Mouse (Mus musculus) spleen, postnatal 36 days (tissue): ENCODE results near the gene Cldn22.
"Not testable (repeated sequence)": the region's sequence is repeated elsewhere in the genome, so short reads cannot be mapped to it uniquely, and the experiment has no call there.

ENCODE experiments used
- DNase-seq, 2 experiments: peaks; one replicate each; pipeline ENCODE4 v3.0.0; 2022; ENCODE audit warnings: low spot score in 2 of 2, mixed read lengths in 1 of 2

The Cldn22 gene

GRCm38 (mm10) chr8:47824182-47824581, at the start of gene Cldn22:
Gene Cldn22 (plus strand): TSS chr8:47824482.
- no peak for DNase-seq

- no peak for DNase-seq
Measured at GRCm38 (mm10) chr8:47777415-47777814, 46.9 kb upstream of the Cldn22 start.

DNA sequence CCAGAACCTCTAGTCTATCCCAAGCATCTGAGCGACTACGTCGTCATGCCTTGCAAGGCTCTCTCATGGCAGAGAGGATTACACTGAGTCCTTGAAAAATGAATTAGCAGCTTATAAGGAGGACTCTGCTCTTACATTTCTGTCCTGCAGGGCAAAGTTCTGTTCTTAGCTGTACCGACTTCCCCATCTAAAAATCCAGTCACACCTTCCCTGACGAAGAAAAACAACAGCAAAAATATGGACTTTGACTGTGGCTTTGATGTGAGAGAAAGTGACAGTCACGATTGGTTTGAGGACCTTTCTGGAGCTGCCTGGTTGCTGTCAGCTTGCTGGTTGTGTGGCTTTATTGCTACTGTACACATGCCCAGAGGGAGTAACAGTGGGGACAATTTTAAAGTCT, 44.7 kb upstream of the Cldn22 start:
- no peak for DNase-seq

- no peak for DNase-seq
Measured at GRCm38 (mm10) chr8:47781881-47782280, 42.4 kb upstream of the Cldn22 start.

DNA sequence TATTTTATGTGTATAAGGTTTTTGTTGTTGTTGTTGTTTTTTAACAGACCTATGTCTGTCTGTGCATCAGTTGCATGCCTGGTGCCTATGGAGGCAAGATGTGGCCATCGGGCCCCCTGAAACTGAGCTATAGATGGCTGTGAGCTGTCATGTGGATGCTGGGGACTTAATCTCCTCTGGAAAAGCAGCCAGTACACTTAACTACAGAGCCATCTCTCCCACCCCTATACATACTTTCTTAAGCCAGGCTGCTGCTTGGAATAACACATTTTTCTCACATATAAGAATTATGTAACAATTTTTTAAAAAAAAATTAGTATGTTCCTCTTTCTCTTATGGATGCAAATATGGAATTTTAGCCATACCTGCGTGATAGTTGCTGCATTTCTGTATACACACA, 40.7 kb upstream of the Cldn22 start:
- DNase-seq: no peak

- DNase-seq: no peak
Measured at GRCm38 (mm10) chr8:47783944-47784343, 40.3 kb upstream of the Cldn22 start.

DNA sequence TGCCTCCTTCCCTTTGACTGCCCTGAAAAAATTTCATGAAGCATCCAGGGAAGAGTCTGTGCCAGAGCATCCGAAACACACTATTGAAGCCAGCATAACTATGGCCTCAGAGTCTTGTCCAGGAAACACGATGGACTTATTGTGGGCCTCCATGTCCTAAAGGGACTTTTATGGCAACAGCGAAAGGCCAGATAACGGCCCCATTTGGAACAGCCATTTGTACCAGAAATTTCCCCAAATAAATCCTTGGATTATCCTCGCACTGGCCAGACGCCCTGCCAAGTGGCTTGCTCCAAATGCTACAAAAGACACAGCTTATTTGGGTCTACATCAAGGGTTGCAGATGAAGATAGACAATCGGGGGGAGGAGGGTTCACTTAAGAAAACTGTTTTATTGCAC, 39.8 kb upstream of the Cldn22 start:
- DNase-seq: no peak

DNA sequence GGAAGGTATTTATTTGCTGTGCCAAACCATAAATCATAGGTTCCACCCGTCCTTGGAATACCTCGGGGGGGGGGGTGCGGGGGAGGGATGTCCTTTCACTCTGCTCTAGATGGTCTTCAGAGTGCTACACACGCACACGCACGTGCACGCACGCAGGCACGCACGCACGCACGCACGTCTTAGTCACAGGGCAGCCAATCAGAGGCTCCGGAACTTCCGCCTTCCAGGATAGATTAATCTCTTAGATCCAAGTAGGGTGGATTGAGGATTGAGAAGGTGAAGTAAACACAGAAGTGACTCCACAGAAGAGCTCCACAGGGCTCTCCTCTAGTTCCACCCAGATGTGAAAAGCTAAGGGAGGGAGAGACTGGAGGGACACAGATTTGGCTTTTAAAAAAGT, 38.0 kb upstream of the Cldn22 start:
- no peak for DNase-seq

GRCm38 (mm10) chr8:47787705-47788104, 36.6 kb upstream of the Cldn22 start:
- DNase-seq: no peak

- DNase-seq: no peak
Measured at GRCm38 (mm10) chr8:47791986-47792385, 32.3 kb upstream of the Cldn22 start.

- no peak for DNase-seq
Measured at GRCm38 (mm10) chr8:47799438-47799837, 24.8 kb upstream of the Cldn22 start.

DNA sequence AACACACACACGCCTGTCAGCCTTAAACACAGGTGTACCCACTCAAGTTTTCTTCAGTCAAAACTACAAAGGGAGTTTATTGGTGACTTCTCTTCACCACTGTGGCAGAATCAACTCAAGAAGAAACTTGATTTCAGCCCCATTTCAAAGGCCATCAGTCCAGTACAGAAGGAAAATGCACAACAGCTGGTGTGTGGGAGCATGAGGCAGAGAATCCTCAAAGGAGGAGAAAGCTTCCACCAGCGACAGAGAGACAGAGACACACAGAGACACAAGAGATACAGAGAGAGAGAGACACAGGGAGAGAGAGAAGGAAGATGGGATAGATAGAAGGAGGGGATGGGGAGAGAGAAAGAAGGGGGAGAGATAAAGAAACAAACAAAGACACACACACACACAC, 21.9 kb upstream of the Cldn22 start:
- no peak for DNase-seq

- DNase-seq: no peak
Measured at GRCm38 (mm10) chr8:47804262-47804661, 20.0 kb upstream of the Cldn22 start.

DNA sequence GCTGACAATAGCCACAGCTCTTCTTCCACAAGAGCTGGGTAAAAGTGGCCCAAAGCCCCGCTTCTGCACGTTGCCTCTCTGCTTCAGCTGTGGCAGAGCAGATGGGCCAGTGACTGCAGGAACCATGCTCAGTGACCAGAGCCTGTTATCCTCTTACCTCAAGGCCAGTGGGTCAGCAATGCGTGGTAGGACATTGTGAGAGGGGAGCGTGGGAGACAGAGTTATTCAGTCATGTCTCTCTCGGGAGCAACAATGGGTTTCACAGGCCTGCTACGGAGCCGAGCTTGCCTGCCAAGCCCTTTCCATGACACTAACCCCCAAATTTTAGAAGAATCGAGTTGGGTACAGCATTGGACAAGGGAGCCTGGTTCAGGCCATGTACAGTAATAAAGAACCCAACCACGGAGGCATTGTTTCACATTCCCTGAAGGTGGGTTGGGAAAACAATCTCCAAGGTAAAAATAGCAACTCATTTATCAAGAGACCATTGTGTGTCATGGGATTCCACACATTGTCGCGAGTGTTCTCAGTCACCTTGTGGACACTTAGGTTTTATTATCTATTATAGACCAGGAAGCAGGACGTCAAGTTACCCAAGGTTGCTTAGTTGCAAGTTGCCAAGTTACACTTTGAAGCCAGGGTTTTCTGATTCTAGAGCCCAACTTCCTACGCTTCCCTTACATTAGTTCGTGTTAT, 14.2 kb upstream of the Cldn22 start:
- no peak for DNase-seq

- DNase-seq: no peak
Measured at GRCm38 (mm10) chr8:47810666-47811015, 13.6 kb upstream of the Cldn22 start.

DNA sequence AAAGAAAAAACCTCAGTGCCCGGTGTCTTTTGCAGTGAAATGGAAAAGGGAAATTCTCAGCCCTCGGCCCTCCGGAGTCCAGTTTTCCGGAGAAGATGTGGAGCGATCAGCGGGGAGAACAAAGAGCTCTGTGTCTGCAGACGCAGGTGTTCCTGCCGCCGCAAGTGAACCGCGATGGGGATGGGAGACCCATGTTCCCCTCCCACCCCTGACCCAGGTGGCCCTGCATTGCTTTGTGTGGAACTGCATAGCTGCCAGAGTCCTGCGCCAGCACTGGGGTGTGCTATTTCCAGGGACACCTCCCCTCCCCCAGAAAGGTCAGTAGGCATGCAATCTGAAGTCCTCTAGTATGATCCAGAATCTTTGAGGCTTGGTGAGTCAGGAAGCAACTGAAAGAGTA, 13.1 kb upstream of the Cldn22 start:
- DNase-seq: no peak

DNA sequence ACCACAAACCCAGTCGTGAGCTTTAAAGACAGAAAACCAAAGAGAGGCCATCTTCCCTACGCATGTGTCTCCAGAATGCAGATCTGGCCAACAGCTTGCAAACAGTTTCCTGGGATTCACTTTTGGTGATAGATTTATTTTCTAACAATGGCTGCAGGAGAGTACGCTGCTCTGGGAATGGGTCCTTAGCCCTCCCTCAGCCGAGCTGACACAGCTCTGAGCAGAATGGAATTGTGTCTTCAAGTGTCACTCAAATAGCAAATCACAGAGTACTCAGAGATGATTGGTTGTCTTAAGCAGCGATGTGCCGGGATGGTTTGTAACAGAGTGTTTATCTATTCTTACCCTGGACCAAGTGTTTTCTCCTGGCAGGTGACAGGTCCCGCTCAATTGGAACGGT, 5.2 kb upstream of the Cldn22 start:
- no peak for DNase-seq

DNA sequence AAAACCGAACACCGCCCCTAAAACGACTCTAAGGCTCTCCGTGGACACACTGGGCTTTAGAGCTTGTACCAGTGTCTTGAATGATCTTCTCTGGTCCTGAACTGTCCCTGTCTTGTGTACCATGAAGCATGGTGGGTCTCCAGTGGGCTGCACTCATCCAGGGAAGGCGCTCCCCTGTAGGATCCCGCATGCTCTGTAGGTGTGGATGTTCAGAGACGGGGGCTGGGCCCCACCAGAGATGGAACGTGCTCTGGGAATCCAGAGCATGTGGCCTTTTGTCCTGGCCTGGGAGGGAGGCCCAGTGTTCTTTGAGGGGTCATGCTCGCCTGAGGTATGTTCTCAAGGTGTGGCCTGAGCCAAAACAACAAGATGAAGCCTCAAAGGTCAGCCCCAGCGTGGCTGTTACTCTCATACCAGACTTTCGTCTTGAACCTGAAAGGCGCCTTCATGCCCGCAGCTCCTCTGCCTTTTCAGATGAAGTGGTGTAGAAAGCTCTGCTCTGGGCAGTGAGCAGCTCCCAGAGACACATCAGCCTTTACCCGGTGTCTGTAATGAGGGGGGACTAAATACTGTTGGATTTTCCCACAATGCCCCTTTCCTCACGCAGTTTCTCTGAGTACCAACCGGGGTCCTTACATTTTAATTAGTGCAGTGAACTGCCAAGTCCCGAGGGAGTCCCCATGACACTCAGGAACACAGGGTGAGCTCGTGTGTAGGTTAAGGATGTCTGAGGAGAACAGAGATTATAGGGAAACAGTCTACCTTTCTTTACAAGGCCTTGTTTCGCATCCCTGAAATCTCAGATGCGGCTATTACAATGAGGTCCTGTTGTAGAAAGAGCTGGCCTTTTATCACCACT, 3.1 kb upstream of the Cldn22 start:
- no peak for DNase-seq

- no peak for DNase-seq
Measured at GRCm38 (mm10) chr8:47821843-47822242, 2.4 kb upstream of the Cldn22 start, which contains the start of gene Cldn24. Gene Cldn24 (plus strand): TSS chr8:47822143.

- DNase-seq: not testable (repeated sequence)
Measured at GRCm38 (mm10) chr8:47822541-47822940, 1.7 kb upstream of the Cldn22 start.

DNA sequence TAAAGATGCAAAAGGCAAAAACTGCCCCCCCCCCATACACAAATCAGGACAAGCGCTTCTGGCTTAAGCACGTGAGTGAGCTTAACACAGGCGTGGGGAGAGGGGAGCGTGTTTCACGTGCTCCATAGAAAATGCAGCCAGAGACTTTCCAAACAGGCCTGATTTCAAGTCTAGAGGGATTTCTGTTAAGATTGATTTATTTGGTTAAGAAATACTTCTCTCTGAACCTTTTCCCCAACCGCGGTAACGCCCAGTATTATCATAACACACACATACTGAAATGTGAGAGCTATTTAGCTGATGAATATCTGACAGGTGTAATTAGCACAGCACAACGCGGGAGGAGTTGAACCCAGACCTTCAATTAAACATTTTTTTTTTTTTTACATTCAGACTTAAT, 505 bp upstream of the Cldn22 start:
- DNase-seq: no peak

DNA sequence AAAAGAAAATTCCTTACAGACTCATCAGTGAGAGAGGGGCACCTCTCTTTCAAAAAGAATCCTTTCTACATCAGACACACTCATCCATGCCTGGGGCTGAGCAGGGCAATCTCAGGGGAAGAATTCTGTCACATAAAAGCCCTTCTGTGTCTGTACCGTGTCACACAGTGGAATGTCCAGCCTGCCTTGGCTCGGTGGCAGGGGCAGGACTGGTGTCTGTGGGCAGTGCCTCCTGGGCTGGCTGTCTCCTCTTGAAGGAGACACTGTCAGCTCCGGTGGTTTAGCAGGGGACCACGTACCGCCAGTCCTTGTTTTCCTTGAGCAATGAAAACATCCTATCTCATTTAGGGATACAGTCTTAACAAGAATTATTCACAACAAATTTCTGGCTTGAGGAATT, 1.3 kb downstream of the Cldn22 start:
- DNase-seq: no peak

DNA sequence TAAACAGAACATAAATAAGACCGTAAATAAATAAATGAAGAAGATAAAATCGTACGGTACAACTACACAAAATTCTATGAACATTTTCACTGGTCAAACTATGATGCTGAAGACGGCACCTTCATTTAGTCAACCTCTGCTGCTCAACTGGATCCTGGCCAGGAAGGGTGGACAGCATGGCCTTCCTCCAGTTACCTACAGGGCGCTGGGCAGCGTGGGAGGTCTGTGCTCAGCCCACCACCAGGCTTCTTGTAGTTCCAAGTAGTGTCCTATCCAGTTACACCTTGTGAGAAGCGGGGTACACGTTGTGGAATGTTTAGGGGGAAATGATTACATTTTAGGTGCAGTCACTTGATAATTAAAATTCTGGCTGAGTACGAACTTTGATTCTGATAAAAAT, 2.6 kb downstream of the Cldn22 start:
- no peak for DNase-seq
